In the genomic region with DNA sequence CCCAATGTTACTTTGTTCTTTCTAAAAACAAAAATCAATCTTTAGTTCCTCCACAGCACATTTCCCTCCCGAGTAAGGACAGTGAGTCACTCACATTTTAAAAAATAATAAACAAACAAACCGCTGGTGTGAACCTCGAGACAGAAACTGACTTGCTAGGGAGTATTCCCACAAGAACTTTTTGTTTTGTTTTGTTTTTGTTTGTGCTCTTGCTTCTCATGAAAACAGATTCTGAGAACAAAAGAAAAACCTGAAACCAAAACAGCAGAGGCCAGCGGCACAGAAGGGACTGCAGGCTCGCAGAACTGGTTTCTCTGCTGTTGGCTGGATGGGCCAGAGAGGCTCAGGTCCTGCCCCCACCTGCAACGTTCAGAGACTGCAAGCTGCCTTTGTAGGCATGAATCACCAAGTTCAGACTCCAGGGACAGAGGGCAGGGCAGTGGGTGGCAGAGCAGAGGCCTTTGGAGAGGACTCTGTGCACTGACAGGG, we compare ENCODE assay signal across 9 mouse cellular contexts.
DNase-seq lines count a peak whose midpoint lies in the region; TF ChIP-seq lines count a peak whose summit lies in the region.
"Had no signal": no experiment of that assay in that cellular context is flagged by ENCODE, and none has a peak within 500 bp of the region (broad histone marks: within the 10 kb centered on the region; RNA-seq: fewer than 3 reads in every experiment).

No protein-coding gene starts in this region.

- no peak for DNase-seq in layer of hippocampus, adult 2 months (ENCODE audit: low spot score in 2 of 2)
- DNase-seq in layer of hippocampus, postnatal 36 days, result no peak
- no peak for DNase-seq in heart, embryonic 10.5 days (ENCODE audit: low spot score)
- DNase-seq in kidney, adult 9 months, result peak; percentile 54
- DNase-seq in lung, postnatal 25 days (ENCODE audit: low spot score), result peak; percentile 65
- peak; percentile 63 to 80 for DNase-seq in urinary bladder, postnatal 36 days (ENCODE audit: low spot score in 2 of 2)
- no peak for DNase-seq in right cerebral cortex, adult 18-20 months
- no peak for DNase-seq in left cerebral cortex, postnatal 25 days (ENCODE audit: low spot score in 2 of 2)
- DNase-seq: liver, embryonic 13.5 days had no signal

- intact Hi-C loops in left cerebral cortex, postnatal 25 days (cut with DNase I), result no loop called here

- H3K36me3 ChIP-seq in heart, embryonic 10.5 days, result peaks cover 41% of the 10 kb centered on the region

- H3K9me3 ChIP-seq in heart, embryonic 10.5 days, result no peaks in the 10 kb centered on the region
- H3K9me3 ChIP-seq: liver, embryonic 13.5 days had no signal

- peaks cover 40% of the 10 kb centered on the region for H3K4me1 ChIP-seq in heart, embryonic 10.5 days

- peak overlapping the region; percentile 63 for H3K27ac ChIP-seq in layer of hippocampus, adult 2 months
- peak overlapping the region; percentile 73 for H3K27ac ChIP-seq in heart, embryonic 10.5 days
- H3K27ac ChIP-seq: liver, embryonic 13.5 days had no signal

- no peak for TF ChIP-seq CTCF in layer of hippocampus, adult 2 months (conservative IDR thresholded peaks at IDR 0.05)

- WGBS in heart, embryonic 10.5 days, result 29% methylated on average over 6 of the region's 6 CpGs

- no peaks in the 10 kb centered on the region for H3K27me3 ChIP-seq in heart, embryonic 10.5 days (ENCODE audit: insufficient read depth, poor library complexity, severe bottlenecking)
- H3K27me3 ChIP-seq: liver, embryonic 13.5 days had no signal

- no peak overlapping the region for H3K4me3 ChIP-seq in layer of hippocampus, adult 2 months
- H3K4me3 ChIP-seq in heart, embryonic 10.5 days, result no peak overlapping the region
- H3K4me3 ChIP-seq: liver, embryonic 13.5 days had no signal

Comparison
In these comparisons a context has a peak if more than half of its experiments do, and no peak if none do; other contexts are left out.
1. DNase-seq: peak in kidney, adult 9 months (single experiment), lung, postnatal 25 days (single experiment) and urinary bladder, postnatal 36 days (2 of 2); none in layer of hippocampus, adult 2 months (0 of 2), layer of hippocampus, postnatal 36 days (0 of 2), heart, embryonic 10.5 days (single experiment), right cerebral cortex, adult 18-20 months (single experiment) and left cerebral cortex, postnatal 25 days (0 of 2).